Mouse (Mus musculus) midbrain, embryonic 15.5 days (tissue): Measurements from ENCODE around the gene Cd180. TPM values are rescaled to one million over a fixed set of nuclear protein-coding genes. Genes with fewer than 3 reads are reported as not detected.

Experiments used
- ATAC-seq: fragments of 200-750 bp; cut with Nextera tagmentation; replicated peaks from 2 replicates; pipeline ENCODE4 v1.8.0; 2017; ENCODE audit warnings: moderate TSS enrichment
- H3K27ac ChIP-seq: fragments of 300-500 bp; sonication (generic); 2 replicates; pipeline ENCODE4 v1.5.1; 2015; ENCODE audit warnings: mild to moderate bottlenecking, inconsistent platforms
- H3K27me3 ChIP-seq: fragments of 300-500 bp; sonication (generic); replicated peaks from 2 replicates; pipeline ENCODE4 v1.6.1; 2015; ENCODE audit warnings: inconsistent platforms
- H3K36me3 ChIP-seq: fragments of 300-500 bp; sonication (generic); replicated peaks from 2 replicates; pipeline ENCODE4 v1.6.1; 2015; ENCODE audit warnings: inconsistent platforms
- H3K4me1 ChIP-seq: fragments of 300-500 bp; sonication (generic); 2 replicates; pipeline ENCODE4 v1.6.1; 2015; ENCODE audit warnings: inconsistent platforms
- H3K4me2 ChIP-seq: fragments of 300-500 bp; sonication (generic); 2 replicates; pipeline ENCODE4 v1.6.1; 2015; ENCODE audit warnings: inconsistent platforms, mild to moderate bottlenecking, moderate library complexity
- H3K4me3 ChIP-seq: fragments of 300-500 bp; sonication (generic); 2 replicates; pipeline ENCODE4 v1.5.1; 2015; ENCODE audit warnings: mild to moderate bottlenecking, inconsistent platforms
- H3K9ac ChIP-seq: fragments of 300-500 bp; sonication (generic); 2 replicates; pipeline ENCODE4 v1.6.1; 2015; ENCODE audit warnings: mild to moderate bottlenecking, inconsistent platforms
- H3K9me3 ChIP-seq: fragments of 300-500 bp; sonication (generic); 2 replicates; pipeline ENCODE4 v1.6.1; 2016; ENCODE audit warnings: inconsistent platforms
- WGBS: fragments of 180-500 bp; shearing (Covaris S2); methylation state at CpG from one replicate; pipeline ENCODE4 v1.1.7; 2015; ENCODE audit warnings: mixed read lengths; 5-methylcytosine and 5-hydroxymethylcytosine counted together
- polyA plus RNA-seq: library from polyadenylated mRNA; unstranded; fragments of >200 nt; fragmentation: Nextera tagmentation; extraction: Ambion mirVana; gene quantifications from 2 replicates; pipeline ENCODE4 v1.2.1, GENCODE M21; 2015

Gene Cd180
- polyA plus RNA-seq, 1 experiment from 2014 or later = 0.28 TPM

GRCm38 (mm10) chr13:102749891-102750290 is 56.5 kb downstream of the Cd180 start:
- no peak for ATAC-seq
- Histone ChIP-seq H3K9ac (no peak overlapping the region), H3K27ac (no peak overlapping the region), H3K4me3 (no peak overlapping the region), H3K36me3 (0 out of 2 replicates have a peak, but pooled peaks cover 5% of the 10 kb centered on the region), H3K4me1 (0 out of 2 replicates have a peak, but pooled peaks cover 3% of the 10 kb centered on the region), H3K9me3 (no peaks in the 10 kb centered on the region), H3K4me2 (no peak overlapping the region), H3K27me3 (no peaks in the 10 kb centered on the region)
- 76% methylated on average over 10 of the region's 10 CpGs for WGBS

- H3K36me3 ChIP-seq = 0 out of 2 replicates have a peak, but pooled peaks cover 11% of the 10 kb centered on the region
- H3K27me3 ChIP-seq = no peaks in the 10 kb centered on the region
- 0 out of 2 replicates have a peak, but pooled peaks cover 3% of the 10 kb centered on the region for H3K4me1 ChIP-seq
- H3K27ac ChIP-seq = no peak overlapping the region
- no peak overlapping the region for H3K9ac ChIP-seq
- no peak for ATAC-seq
- no peak overlapping the region for H3K4me3 ChIP-seq
- WGBS = 83% methylated on average over 19 of the region's 19 CpGs
- no peaks in the 10 kb centered on the region for H3K9me3 ChIP-seq
- H3K4me2 ChIP-seq = no peak overlapping the region
These were observed 60.6 kb downstream of the Cd180 start for GRCm38 (mm10) chr13:102753714-102754556.

GRCm38 (mm10) chr13:102755124-102755523 is 61.8 kb downstream of the Cd180 start:
- Histone ChIP-seq H3K36me3 (0 out of 2 replicates have a peak, but pooled peaks cover 11% of the 10 kb centered on the region), H3K4me3 (no peak overlapping the region), H3K27me3 (no peaks in the 10 kb centered on the region), H3K4me1 (no peaks in the 10 kb centered on the region), H3K9me3 (no peaks in the 10 kb centered on the region), H3K27ac (no peak overlapping the region), H3K9ac (no peak overlapping the region), H3K4me2 (no peak overlapping the region)
- ATAC-seq = no peak
- WGBS = 95% methylated on average over 8 of the region's 8 CpGs

GRCm38 (mm10) chr13:102756071-102756470 is 62.7 kb downstream of the Cd180 start:
- H3K9ac ChIP-seq = no peak overlapping the region
- H3K36me3 ChIP-seq = 0 out of 2 replicates have a peak, but pooled peaks cover 7% of the 10 kb centered on the region
- no peak overlapping the region for H3K4me2 ChIP-seq
- ATAC-seq = no peak
- no peaks in the 10 kb centered on the region for H3K9me3 ChIP-seq
- 96% methylated on average over 8 of the region's 8 CpGs for WGBS
- no peak overlapping the region for H3K4me3 ChIP-seq
- no peak overlapping the region for H3K27ac ChIP-seq
- no peaks in the 10 kb centered on the region for H3K4me1 ChIP-seq
- H3K27me3 ChIP-seq = no peaks in the 10 kb centered on the region

- H3K4me3 ChIP-seq = no peak overlapping the region
These were observed 64.7 kb downstream of the Cd180 start for GRCm38 (mm10) chr13:102758021-102758420.

GRCm38 (mm10) chr13:102761410-102761809 is 68.1 kb downstream of the Cd180 start:
- WGBS = 89% methylated on average over 9 of the region's 9 CpGs
- no peak for ATAC-seq
- Histone ChIP-seq H3K4me2 (no peak overlapping the region), H3K27me3 (no peaks in the 10 kb centered on the region), H3K9me3 (no peaks in the 10 kb centered on the region), H3K36me3 (0 out of 2 replicates have a peak, but pooled peaks cover 6% of the 10 kb centered on the region), H3K4me1 (peaks cover 5% of the 10 kb centered on the region; the same call in 1 of the 2 replicates), H3K27ac (no peak overlapping the region), H3K9ac (no peak overlapping the region), H3K4me3 (no peak overlapping the region)

More at GRCm38 (mm10) chr13:102758021-102758420, 64.7 kb downstream of the Cd180 start:
- Histone ChIP-seq H3K9ac (no peak overlapping the region), H3K36me3 (0 out of 2 replicates have a peak, but pooled peaks cover 6% of the 10 kb centered on the region), H3K4me1 (no peaks in the 10 kb centered on the region), H3K9me3 (no peaks in the 10 kb centered on the region), H3K27ac (no peak overlapping the region), H3K27me3 (no peaks in the 10 kb centered on the region), H3K4me2 (no peak overlapping the region)
- ATAC-seq = no peak
- WGBS = 92% methylated on average over 6 of the region's 6 CpGs

GRCm38 (mm10) chr13:102762203-102762602 is 68.8 kb downstream of the Cd180 start:
- no peak overlapping the region for H3K9ac ChIP-seq

GRCm38 (mm10) chr13:102764218-102764617 is 70.9 kb downstream of the Cd180 start:
- Histone ChIP-seq H3K27ac (no peak overlapping the region), H3K27me3 (no peaks in the 10 kb centered on the region), H3K4me2 (no peak overlapping the region), H3K9me3 (no peaks in the 10 kb centered on the region), H3K4me3 (no peak overlapping the region), H3K4me1 (peaks cover 8% of the 10 kb centered on the region; the same call in 1 of the 2 replicates), H3K9ac (no peak overlapping the region), H3K36me3 (no peaks in the 10 kb centered on the region)
- WGBS = 87% methylated on average over 1 of the region's 1 CpGs
- ATAC-seq = no peak

More at GRCm38 (mm10) chr13:102762203-102762602, 68.8 kb downstream of the Cd180 start:
- H3K27ac ChIP-seq = no peak overlapping the region
- no peak for ATAC-seq
- H3K4me3 ChIP-seq = no peak overlapping the region
- H3K9me3 ChIP-seq = no peaks in the 10 kb centered on the region
- no peaks in the 10 kb centered on the region for H3K27me3 ChIP-seq
- no peak overlapping the region for H3K4me2 ChIP-seq
- H3K36me3 ChIP-seq = 0 out of 2 replicates have a peak, but pooled peaks cover 6% of the 10 kb centered on the region
- peaks cover 5% of the 10 kb centered on the region; the same call in 1 of the 2 replicates for H3K4me1 ChIP-seq
- 94% methylated on average over 10 of the region's 10 CpGs for WGBS

- ATAC-seq = no peak
- no peak overlapping the region for H3K27ac ChIP-seq
- H3K27me3 ChIP-seq = no peaks in the 10 kb centered on the region
- 36% methylated on average over 11 of the region's 11 CpGs for WGBS
- no peaks in the 10 kb centered on the region for H3K9me3 ChIP-seq
- peaks cover 8% of the 10 kb centered on the region; the same call in 1 of the 2 replicates for H3K4me1 ChIP-seq
- H3K36me3 ChIP-seq = no peaks in the 10 kb centered on the region
- no peak overlapping the region for H3K4me2 ChIP-seq
- no peak overlapping the region for H3K9ac ChIP-seq
- no peak overlapping the region for H3K4me3 ChIP-seq
These were observed 71.9 kb downstream of the Cd180 start for GRCm38 (mm10) chr13:102765216-102765615.

GRCm38 (mm10) chr13:102767110-102767509 is 73.8 kb downstream of the Cd180 start:
- Histone ChIP-seq H3K4me3 (no peak overlapping the region), H3K4me2 (no peak overlapping the region), H3K27me3 (no peaks in the 10 kb centered on the region), H3K9ac (no peak overlapping the region), H3K4me1 (peaks cover 8% of the 10 kb centered on the region; the same call in 1 of the 2 replicates), H3K36me3 (no peaks in the 10 kb centered on the region), H3K9me3 (no peaks in the 10 kb centered on the region), H3K27ac (no peak overlapping the region)
- 79% methylated on average over 7 of the region's 7 CpGs for WGBS
- no peak for ATAC-seq

GRCm38 (mm10) chr13:102768512-102768911 is 75.2 kb downstream of the Cd180 start:
- Histone ChIP-seq H3K4me1 (peaks cover 8% of the 10 kb centered on the region; the same call in 1 of the 2 replicates), H3K4me3 (no peak overlapping the region), H3K27ac (no peak overlapping the region; the same call in 1 of the 2 replicates), H3K4me2 (no peak overlapping the region), H3K27me3 (no peaks in the 10 kb centered on the region), H3K9ac (no peak overlapping the region), H3K9me3 (no peaks in the 10 kb centered on the region), H3K36me3 (no peaks in the 10 kb centered on the region)
- ATAC-seq = no peak
- 63% methylated on average over 11 of the region's 11 CpGs for WGBS

GRCm38 (mm10) chr13:102770194-102770593 is 76.8 kb downstream of the Cd180 start:
- no peak for ATAC-seq

More at GRCm38 (mm10) chr13:102770194-102770593, 76.8 kb downstream of the Cd180 start:
- H3K27me3 ChIP-seq = no peaks in the 10 kb centered on the region
- H3K36me3 ChIP-seq = no peaks in the 10 kb centered on the region
- WGBS = 87% methylated on average over 8 of the region's 8 CpGs
- H3K9me3 ChIP-seq = no peaks in the 10 kb centered on the region
- no peak overlapping the region for H3K27ac ChIP-seq
- H3K4me3 ChIP-seq = no peak overlapping the region
- peaks cover 7% of the 10 kb centered on the region; the same call in 1 of the 2 replicates for H3K4me1 ChIP-seq
- H3K4me2 ChIP-seq = no peak overlapping the region
- H3K9ac ChIP-seq = no peak overlapping the region
